Mouse (Mus musculus) kidney, postnatal 4 days (tissue): ENCODE measurements around the gene Cmtm6.

ENCODE experiments used
- DNase-seq, 2 experiments: peaks; one replicate each; pipeline ENCODE4 v3.0.0; 2021; ENCODE audit warnings: mixed read lengths in 2 of 2

Cmtm6 gene

DNA sequence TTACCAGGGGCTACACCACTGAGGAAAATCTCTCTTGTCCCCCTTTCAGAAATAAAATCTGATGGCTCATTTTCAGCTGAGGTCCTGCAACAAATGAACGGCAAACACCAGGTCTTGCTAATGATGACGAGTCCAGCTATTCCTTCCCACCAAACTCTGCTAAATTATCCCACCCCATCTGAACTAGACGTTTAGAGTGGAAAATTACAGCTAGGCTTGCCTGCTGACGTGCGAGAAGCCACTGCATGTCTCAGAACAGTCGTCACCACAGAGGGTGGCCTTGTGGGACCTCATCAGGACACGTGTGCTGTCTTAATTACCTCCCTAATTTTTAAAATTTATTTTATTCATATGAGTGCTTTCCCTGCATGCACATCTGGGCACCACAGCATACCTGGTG, 40.6 kb downstream of the Cmtm6 start:
- no peak for DNase-seq

DNA sequence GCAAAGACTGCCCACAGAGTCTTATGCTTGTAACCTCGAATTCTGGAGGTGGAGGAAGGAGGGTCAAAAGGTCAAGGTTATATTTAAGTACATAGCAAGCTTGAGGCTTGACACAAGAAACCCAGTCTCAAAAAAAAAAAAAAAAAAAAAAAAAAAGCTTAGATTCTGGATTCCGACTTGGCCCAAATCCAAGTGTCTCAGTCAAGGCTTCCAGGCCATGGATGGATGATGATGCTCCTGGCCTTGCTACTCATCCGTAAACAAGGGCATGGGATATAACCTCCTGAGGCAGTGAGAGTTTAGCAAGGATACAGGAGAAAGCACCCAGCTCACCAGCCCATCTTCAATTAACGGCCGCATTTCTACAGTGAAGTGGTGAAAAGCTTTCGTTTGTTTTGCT, 43.7 kb downstream of the Cmtm6 start:
- no peak for DNase-seq

DNA sequence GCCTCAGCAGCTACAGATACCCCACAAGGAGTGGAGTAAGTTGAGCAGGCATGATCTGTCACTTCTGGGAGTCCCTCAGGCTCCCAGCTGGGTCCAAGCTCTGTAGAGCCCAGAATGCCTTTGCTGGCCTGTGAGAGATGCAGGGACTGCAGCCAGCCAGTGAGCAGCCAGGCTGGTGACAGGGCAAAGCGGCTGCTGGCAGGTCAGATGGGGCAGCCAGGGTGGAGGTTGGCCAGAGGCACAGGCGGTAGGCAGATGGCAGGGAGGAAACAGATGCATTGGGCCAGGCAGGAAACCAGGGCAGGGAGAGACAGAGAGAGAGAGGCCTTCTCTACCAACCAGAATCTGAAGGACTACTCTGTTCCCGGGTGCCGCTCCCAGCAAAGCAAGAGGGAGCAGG, 44.4 kb downstream of the Cmtm6 start:
- peak in 1 of 2 experiments; percentile 40 for DNase-seq

DNA sequence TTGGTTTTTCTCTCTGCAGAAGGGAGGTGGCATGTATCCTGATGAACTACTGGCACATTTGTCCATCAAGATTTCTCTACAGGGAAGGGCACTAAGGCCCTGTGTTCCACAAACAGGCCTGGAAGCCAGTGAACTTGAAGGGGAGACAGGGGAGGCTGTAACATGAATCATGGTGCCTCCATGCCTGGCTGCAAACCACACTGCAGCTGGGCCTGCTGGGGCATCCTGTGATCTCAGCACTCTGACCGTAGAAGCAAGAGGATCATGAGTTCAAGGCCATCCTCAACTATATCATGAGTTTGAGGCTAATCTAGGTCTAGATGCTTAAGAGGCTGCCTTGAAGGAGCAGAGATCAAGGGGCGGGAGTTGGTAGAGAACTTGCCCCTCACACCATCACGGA, 45.4 kb downstream of the Cmtm6 start:
- DNase-seq = no peak

DNA sequence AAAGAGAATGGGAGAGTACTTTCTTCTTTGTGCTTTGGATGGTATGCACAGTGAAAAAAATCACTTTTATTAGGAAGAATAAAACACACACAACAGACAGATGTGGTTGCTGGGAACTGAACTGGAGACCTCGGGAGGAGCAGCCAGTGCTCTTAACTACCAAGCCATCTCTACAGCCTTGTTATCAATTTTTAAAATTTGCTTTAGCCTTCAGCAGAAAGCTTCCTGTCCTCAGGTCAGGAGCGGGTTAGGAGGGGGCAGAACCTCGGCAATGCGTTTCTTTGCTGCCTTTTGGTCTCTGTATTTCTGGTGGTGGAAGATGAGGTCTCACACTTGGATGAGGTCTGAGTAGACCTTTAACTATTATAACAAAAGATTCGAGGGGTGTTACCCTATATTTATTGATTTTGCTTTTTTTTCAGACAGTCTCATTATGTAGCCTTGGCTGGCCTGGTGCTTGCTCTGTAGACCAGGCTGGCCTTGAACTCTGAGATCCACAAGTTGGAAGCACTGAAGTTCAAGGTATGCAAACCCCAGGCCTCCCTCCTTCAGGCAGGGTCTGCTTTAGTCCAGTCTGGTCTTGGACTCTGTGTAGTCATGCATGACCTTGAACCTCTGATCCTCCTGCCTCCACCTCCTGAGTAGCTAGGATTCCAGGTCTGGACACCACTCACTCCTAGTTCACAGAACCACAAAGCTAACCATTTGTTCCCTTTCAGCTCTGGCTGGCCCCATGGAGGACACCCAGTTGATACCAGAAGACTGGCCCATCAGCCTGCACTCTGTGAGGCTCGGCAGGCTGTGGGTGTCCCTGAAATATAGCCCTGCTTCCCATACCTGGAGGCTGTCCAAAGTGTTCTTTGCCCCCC, 46.5 kb downstream of the Cmtm6 start:
- DNase-seq = no peak

DNA sequence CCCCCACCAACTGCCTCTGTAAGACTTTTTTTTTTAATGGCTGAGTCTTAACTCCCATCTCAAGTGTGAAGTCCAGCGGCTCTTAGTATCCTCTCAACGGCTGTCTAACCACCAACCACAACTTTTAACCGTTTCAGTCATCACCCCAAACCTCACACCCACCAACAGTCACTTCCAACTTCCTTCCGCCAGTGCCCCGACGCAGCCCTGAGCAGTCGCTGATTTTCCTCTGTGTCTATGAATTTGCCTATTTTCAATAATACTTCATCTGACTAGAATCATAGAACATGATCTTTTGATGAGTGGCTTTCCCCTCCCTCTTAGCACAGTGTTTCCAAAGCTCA, 47.1 kb downstream of the Cmtm6 start:
- DNase-seq = no peak

DNA sequence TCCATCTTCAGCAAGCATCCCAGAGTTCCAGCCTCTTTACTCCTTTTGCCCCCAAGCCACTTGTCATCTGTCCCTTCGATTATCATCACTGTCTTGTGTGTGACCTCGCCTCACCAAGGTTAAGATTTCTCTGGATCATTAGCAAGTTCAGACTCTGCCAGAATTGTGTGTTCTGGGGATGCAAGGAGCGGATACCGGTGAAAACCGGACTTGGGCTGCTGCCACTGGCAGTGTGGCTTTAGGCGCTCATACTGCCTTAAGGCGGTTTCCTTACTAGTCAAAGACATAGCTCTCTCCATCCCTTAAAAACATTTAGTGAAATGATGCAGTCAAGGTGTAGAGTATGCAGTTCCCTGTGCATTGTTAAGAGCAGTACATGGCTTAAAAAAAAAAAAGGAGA, 48.0 kb downstream of the Cmtm6 start:
- no peak for DNase-seq

DNA sequence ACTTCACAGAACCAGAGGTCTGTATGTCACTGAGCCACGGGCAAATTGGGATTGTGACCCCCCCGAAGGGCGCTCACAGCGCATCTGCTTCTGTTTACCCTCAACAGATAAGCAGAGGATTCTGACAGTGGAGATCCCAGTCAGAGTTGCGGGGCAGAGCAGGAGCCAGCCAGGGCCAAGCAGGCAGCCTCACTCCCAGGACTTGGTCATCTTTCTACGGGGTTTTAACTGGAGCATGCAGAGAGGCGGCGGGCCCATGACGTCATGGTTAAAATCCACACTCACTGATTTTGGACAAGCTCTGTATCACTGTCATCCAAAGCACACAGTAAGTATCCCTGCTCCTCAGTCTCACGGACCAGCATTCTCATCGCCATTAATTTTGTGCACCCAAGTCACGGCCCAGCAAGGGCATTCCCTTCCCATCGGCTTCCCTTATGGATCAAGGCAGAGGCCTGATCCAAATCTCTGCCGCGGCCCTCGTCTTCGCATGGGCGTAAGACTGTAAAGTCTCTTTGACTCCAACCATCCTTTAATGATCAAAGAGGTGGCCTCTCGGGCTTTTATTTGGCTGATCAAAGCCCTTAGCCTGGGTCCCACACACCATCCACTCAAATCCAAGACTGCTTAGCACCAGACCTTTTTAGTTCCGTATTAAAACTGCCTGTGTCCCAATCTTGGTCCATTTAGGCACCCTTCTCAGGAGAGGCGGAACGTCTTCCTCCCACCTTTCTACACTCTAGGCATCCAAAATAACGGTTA, 49.2 kb downstream of the Cmtm6 start:
- DNase-seq = peak; percentile 25 to 39

DNA sequence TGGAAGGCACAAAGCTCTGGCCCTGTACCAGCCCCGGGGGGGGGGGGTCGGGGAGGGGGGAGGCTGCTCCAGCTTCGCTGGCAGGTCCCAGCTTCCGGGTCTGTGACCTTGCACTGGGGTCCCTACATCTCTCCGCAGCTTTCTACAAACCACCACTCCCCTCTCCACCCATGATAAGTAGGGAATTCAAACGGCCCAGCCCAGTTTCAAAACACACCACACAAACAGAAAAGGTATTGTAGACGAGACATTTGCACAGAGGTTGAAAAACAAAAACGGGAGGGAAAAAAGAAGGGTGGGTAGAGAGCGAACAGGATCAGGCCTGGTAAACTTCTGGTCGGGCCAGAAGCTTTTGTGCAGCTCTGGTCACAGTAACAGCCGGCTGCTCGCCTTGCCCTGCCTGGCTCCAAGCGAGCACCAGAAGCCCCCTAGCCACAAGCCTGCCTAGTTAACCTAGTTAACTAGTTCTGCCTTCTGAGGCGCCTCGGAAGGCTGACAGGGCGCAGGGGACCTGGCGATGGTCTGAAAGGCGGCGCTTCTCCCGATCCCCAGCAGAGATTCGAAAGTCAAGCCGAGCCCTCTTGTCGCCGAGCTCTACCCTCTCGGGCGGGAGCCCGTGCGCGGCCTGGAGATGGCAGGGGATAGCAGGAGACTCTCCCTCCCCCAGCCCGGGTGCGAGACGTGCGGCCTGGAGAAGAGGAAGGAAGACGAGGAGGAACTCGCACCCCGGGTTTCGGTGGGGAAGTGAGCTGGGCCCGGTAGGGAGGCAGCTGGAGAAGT, 50.0 kb downstream of the Cmtm6 start:
- peak; percentile 67 to 76 for DNase-seq

DNA sequence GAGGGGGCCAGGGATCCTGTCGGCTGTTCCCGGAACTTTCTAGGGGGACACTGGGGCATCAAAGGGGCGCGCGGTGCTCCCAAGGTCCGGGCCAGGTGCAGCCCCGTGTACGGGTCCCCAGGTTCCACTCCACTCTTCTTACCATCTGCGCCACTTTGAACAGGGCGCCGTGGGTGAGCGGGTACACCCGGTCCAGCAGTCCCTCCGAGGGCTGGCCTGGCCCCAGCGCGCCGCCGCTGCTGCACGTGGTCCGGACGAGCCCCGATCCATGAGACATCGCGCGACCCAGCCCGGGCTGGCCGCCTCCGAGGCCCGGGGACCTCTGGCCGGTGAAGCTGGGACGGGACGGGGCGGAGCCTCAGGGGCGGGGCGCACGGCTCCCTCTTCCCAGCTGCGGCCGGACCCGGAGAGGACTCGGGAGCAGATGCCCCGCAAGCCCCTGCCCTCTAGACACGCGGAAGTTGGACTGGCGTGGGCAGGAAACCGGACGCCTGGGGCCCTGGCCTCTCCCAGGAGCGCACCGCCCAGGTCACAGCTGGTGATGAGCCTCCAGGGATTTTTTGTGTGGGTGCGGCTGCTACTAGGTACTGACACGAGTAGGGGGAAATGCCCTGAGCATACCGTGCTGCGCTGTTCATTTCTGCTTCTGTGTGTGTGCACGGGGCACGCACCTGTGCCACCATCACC, 50.8 kb downstream of the Cmtm6 start, which contains the start of gene Cmtm7:
TSS of gene Cmtm7 (minus strand) at position 331 of the 687 bp plus-strand sequence.
- DNase-seq = peak; percentile 88 to 92

DNA sequence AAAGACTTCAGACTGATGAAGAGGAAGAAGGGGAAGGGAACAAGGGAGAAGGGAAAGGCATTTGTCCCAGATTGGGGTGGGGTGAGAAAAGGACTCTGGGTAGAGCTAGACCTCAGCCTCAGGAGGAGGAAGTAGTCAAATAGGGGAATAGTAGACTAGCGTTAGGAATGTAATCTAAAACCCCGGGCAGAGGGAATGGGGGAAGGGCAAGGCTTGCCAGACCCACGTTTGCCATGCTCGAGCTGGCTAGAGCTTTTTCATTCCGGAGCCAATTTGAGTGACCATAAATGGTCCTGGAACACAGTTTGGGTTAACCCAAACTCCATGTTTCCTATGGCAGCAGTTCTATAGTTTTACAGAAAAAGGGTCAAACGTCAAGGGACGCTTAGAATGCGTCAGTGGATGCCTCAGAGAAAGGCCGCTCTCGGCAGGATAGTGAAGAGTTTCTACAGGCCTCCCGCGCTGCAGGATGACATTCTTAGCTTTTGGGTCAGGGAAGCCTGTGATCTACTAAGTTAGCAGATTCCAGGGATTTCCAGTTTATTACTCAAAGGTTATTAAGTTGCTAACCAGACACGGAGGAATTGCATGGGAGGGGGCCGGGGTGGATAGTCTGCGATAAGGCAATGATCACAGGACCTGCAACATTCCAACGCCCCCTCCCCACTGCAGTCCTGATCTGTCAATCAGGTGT, 54.7 kb downstream of the Cmtm6 start:
- peak; percentile 43 to 63 for DNase-seq

DNA sequence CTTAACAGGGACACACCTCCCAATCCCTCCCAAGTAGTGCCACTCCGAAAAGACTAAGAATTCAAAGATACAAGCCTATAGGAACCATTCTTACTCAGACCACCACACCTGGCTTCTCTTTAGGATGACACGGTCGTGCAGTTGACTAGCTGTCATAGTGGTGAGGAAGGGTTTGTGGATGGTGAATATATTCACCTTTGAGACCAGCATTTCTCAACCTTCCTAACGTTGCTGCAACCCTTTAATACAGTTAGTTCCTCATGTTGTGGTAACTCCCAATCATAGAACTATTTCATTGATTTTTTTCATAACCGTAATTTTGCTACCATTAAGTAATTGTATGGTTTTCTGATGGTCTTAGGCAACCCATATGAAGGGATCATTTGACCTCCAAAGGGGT, 56.2 kb downstream of the Cmtm6 start:
- no peak for DNase-seq

DNA sequence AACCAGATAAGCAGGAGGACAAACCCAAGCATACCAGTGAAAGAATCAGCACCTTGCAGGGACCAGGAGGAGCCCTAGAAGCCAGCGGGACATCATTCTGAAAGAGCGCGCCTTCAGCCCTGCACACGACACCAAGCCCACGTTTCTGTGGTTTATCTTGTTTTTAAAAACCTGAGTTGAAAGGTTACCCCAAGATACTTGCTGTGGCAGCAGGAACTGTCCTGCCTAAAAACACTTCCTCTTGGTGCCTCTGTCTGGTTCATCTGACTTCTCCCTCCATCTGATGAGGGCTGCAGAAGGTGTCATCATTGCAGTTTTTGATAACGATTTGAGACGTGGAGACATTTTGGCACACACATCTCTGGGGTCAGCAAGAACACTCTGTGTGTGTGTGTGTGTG, 56.8 kb downstream of the Cmtm6 start:
- no peak for DNase-seq

DNA sequence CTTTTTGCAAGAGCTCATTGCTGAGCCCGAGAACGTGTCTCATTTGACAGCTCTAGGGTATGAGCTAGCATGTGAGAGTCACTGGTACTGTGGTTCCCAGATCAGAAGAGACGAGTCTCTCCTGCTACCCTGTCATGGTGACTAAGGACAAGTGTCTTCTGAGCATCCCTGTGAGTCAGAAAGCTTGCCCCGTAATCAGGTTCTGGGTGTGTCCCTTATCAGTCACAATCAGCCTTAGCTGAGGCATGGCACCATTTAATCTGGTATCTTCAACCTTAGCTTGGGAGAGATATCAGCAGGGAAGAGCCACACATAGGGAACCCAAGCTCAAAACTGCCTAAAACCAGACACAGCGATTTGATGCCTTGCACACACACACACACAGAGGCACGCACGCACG, 57.8 kb downstream of the Cmtm6 start:
- DNase-seq = no peak

DNA sequence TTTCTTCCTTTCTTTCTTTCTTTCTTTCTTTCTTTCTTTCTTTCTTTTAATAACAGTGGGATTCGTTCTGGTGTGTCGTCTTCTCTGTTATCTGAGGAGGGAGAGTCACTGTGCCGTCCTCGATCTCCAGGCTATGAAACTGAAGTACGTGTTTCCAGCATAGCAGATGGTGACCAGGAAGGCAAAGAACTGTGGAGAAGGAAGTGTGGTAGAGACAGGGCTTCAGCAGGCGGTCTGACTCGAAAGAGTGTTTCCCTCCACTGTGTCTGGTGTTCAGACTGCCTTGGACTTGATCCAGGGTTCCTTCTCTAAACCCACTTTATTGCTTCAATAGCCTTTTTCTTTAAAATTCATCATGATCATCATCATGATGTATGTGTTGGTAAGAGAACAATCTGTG, 58.6 kb downstream of the Cmtm6 start:
- no peak for DNase-seq

DNA sequence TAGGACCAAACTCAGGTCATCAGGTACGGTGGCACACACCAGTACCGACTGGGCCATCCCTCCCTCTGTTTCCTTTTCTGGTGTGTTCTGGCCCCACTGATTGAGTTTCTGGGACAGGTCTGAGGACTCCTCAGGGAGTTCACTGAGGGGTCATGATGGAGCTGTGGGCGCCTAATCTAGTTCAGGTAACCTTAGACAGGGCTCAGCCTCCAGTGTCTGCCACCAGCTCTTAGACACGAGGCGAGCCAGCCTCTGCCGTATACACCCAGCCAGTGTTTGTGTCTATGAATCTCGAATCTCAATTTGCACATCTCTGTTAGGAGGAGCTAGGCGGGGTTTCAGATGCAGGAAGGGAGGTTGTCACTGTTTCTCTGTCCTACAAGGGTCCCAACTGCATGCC, 59.1 kb downstream of the Cmtm6 start:
- no peak for DNase-seq

DNA sequence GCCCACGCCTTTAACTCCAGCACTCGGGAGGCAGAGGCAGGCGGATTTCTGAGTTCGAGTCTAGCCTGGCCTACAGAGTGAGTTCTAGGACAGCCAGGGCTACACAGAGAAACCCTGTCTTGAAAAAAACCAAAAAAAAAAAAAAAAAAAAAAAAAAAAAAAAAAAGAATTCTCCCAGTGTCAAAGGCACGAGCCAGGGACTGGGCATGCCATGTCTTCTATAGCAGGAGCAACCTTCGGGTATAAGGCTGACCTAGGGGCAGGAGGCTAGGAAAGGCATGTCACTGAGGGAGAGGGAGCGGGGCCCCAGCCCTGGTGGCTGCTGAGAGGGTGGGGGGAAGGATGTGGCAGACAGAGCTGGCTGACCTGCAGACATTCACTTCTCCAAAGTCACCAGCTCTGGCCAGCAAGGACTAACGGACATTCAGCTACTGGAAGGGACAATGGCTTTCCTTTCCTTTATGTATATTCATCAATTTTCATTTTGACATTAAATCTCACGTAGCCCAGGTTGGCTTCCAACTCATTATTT, 62.9 kb downstream of the Cmtm6 start:
- DNase-seq = no peak

DNA sequence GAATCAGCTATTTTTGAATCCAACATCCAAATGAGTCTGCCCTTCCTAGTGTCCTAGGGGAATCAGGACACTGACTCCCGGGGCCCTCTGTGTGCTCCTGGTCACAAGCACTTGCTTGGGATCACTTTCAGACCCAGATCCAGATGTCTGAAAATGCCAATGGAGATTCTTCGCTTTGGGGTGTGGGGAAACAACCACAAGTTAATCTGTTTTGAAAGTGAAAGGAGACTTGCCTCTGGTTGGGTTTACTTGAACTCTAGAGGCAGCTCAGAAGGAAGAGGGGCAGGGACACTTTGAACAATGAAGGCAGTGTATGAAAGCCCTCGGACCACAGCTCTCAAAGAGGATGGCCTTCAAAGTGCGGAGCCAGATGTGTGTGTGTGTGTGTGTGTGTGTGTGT, 63.6 kb downstream of the Cmtm6 start:
- no peak for DNase-seq

DNA sequence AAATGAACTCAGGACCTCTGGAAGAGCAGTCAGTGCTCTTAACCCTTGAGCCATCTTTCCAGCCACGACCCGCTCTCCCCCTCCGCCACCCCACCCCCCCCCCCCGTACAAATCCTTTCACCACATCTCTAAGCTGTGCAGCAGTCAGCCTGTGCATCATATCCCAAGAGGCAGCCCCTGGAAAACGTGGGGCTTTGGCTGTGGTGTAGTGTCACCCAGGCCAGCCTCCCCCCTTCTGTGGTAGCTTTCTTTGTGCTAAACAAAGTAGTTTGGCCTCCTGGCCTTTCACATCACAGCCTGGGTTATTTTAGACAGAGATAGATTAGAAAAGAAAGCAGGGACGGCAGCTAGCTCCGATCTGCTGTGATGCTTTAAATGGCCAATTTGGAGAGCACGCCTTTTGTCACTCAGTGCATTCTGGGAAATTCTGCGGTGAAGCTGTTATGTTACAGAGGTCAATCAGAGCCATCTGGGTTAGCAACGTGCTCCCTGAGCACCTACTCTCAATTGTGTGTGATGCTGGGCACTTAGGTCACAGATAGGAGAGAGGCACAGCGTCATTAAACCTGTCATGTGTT, 65.6 kb downstream of the Cmtm6 start:
- DNase-seq = no peak

DNA sequence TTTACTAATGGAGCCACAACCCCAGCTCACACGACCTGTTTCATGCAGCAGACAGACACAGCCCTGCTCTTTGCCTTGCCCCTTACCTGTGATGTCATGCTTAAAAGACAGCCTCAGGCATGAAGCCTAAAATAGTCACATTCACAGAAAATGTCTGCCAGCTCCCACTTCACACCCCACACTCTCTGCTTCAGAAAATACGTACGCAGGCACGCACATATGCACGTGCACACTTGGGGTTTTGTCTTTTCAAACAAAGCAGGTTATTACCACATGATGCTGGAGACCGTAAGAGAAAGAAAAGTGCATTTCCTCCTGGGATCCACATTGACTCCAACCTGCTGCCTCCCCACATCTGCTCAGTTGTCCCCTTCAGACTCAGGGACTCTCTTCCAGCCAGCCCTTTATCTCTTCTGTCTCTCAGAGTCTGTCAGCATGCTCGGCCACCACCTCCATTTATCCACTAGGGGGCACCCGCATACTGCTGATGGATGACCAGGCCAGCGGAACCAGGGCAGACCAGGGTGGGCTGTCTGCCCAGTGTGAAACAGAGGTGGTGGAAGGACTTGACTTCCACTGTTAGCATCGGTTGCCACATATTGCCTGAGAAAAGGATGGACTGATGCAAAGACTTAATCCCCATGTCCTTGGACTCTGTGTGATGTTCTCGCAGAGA, 66.6 kb downstream of the Cmtm6 start:
- DNase-seq = peak; percentile 90 to 92

DNA sequence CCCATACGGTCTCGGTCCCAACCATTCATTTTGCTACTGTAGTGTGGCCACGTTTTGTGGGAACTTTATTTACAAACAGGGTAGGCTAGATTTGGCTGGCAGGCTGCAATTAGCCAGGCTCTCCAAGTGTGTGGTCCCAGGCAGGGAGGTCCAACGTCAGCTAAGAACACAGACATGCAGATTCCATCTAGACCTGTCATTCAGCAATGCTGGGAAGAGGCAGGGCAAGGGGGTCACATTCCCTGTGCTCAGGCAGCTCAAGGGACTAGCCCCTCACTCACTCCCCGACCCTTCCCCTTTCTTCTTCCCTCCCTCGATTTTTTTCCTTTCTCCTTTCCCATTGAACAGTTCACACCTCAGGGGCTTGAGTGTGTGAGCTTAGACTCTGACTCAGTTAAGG, 67.9 kb downstream of the Cmtm6 start:
- DNase-seq = no peak
